Mouse (Mus musculus) limb, embryonic 13.5 days (tissue): ENCODE results near the gene Slc36a1. TPM values are rescaled to one million over a fixed set of nuclear protein-coding genes. Genes with fewer than 3 reads are reported as not detected.

Source experiments
- ATAC-seq: fragments of 200-750 bp; cut with Nextera tagmentation; 2 replicates; pipeline ENCODE4 v1.8.0; 2017; ENCODE audit warnings: low read depth, moderate number of reproducible peaks, moderate TSS enrichment; ENCODE audit not compliant: low FRiP score
- H3K27ac ChIP-seq: fragments of 300-500 bp; sonication (generic); 2 replicates; pipeline ENCODE4 v1.5.1; 2015; ENCODE audit warnings: inconsistent platforms, mild to moderate bottlenecking, moderate library complexity
- H3K27me3 ChIP-seq: fragments of 300-500 bp; sonication (generic); 2 replicates; pipeline ENCODE4 v1.6.1; 2015; ENCODE audit warnings: mild to moderate bottlenecking, inconsistent platforms
- H3K36me3 ChIP-seq: fragments of 300-500 bp; sonication (generic); 2 replicates; pipeline ENCODE4 v1.6.1; 2015; ENCODE audit warnings: inconsistent platforms, mild to moderate bottlenecking, moderate library complexity
- H3K4me1 ChIP-seq: fragments of 300-500 bp; sonication (generic); 2 replicates; pipeline ENCODE4 v1.6.1; 2015; ENCODE audit warnings: inconsistent platforms
- H3K4me2 ChIP-seq: fragments of 300-500 bp; sonication (generic); replicated peaks from 2 replicates; pipeline ENCODE4 v1.6.1; 2015; ENCODE audit warnings: inconsistent platforms, mild to moderate bottlenecking, moderate library complexity
- H3K4me3 ChIP-seq: fragments of 300-500 bp; sonication (generic); 2 replicates; pipeline ENCODE4 v1.5.1; 2015; ENCODE audit warnings: moderate library complexity, mild to moderate bottlenecking, inconsistent platforms
- H3K9ac ChIP-seq: fragments of 300-500 bp; sonication (generic); 2 replicates; pipeline ENCODE4 v1.6.1; 2015; ENCODE audit warnings: mild to moderate bottlenecking, inconsistent platforms
- H3K9me3 ChIP-seq: fragments of 300-500 bp; sonication (generic); 2 replicates; pipeline ENCODE4 v1.6.1; 2016; ENCODE audit warnings: inconsistent platforms
- WGBS: fragments of 180-500 bp; shearing (Covaris S2); methylation state at CpG from one replicate; pipeline ENCODE4 v1.1.7; 2015; 5-methylcytosine and 5-hydroxymethylcytosine counted together
- polyA plus RNA-seq: library from polyadenylated mRNA; unstranded; fragments of >200 nt; fragmentation: Nextera tagmentation; extraction: Ambion mirVana; gene quantifications from 2 replicates; pipeline ENCODE4 v1.2.1, GENCODE M21; 2015

Slc36a1 gene
- polyA plus RNA-seq, 1 experiment from 2014 or later = 1.4 TPM

GRCm38 (mm10) chr11:55213518-55213917 lies 9.4 kb downstream of the Slc36a1 start:
- Histone ChIP-seq H3K27me3 (no peaks in the 10 kb centered on the region), H3K4me1 (peaks cover 14% of the 10 kb centered on the region), H3K27ac (no peak overlapping the region), H3K9ac (no peak overlapping the region), H3K4me3 (no peak overlapping the region), H3K4me2 (no peak overlapping the region), H3K36me3 (no peaks in the 10 kb centered on the region), H3K9me3 (0 out of 2 replicates have a peak, but pooled peaks cover 6% of the 10 kb centered on the region)
- no peak for ATAC-seq
- WGBS = 84% methylated on average over 4 of the region's 4 CpGs

- Histone ChIP-seq H3K9ac (no peak overlapping the region), H3K27ac (no peak overlapping the region), H3K36me3 (peaks cover 4% of the 10 kb centered on the region; the same call in 1 of the 2 replicates), H3K4me3 (no peak overlapping the region), H3K9me3 (0 out of 2 replicates have a peak, but pooled peaks cover 6% of the 10 kb centered on the region), H3K27me3 (no peaks in the 10 kb centered on the region), H3K4me2 (no peak overlapping the region), H3K4me1 (peaks cover 14% of the 10 kb centered on the region)
- 76% methylated on average over 5 of the region's 5 CpGs for WGBS
- no peak for ATAC-seq
Observed at GRCm38 (mm10) chr11:55214161-55214560, 10.0 kb downstream of the Slc36a1 start.

- 85% methylated on average over 3 of the region's 3 CpGs for WGBS
- 0 out of 2 replicates have a peak, but pooled peaks cover 6% of the 10 kb centered on the region for H3K4me1 ChIP-seq
Observed at GRCm38 (mm10) chr11:55214978-55215377, 10.8 kb downstream of the Slc36a1 start.

GRCm38 (mm10) chr11:55216061-55216460 lies 11.9 kb downstream of the Slc36a1 start:
- Histone ChIP-seq H3K36me3 (peaks cover 23% of the 10 kb centered on the region), H3K27me3 (no peaks in the 10 kb centered on the region), H3K27ac (no peak overlapping the region), H3K4me1 (0 out of 2 replicates have a peak, but pooled peaks cover under 1% of the 10 kb centered on the region), H3K9ac (no peak overlapping the region), H3K4me2 (no peak overlapping the region), H3K9me3 (0 out of 2 replicates have a peak, but pooled peaks cover 6% of the 10 kb centered on the region), H3K4me3 (no peak overlapping the region)
- 62% methylated on average over 4 of the region's 4 CpGs for WGBS
- no peak for ATAC-seq

More at GRCm38 (mm10) chr11:55214978-55215377, 10.8 kb downstream of the Slc36a1 start:
- Histone ChIP-seq H3K4me3 (no peak overlapping the region), H3K4me2 (no peak overlapping the region), H3K36me3 (peaks cover 12% of the 10 kb centered on the region; the same call in 1 of the 2 replicates), H3K27ac (no peak overlapping the region), H3K27me3 (no peaks in the 10 kb centered on the region), H3K9ac (no peak overlapping the region), H3K9me3 (0 out of 2 replicates have a peak, but pooled peaks cover 6% of the 10 kb centered on the region)
- ATAC-seq = no peak

- Histone ChIP-seq H3K4me1 (no peaks in the 10 kb centered on the region), H3K9me3 (0 out of 2 replicates have a peak, but pooled peaks cover 6% of the 10 kb centered on the region), H3K27ac (no peak overlapping the region), H3K36me3 (peaks cover 30% of the 10 kb centered on the region), H3K4me3 (no peak overlapping the region), H3K27me3 (no peaks in the 10 kb centered on the region), H3K4me2 (no peak overlapping the region), H3K9ac (no peak overlapping the region)
- WGBS = 87% methylated on average over 13 of the region's 13 CpGs
- ATAC-seq = no peak
Observed at GRCm38 (mm10) chr11:55216830-55217229, 12.7 kb downstream of the Slc36a1 start.

- H3K27ac ChIP-seq = no peak overlapping the region
- 0 out of 2 replicates have a peak, but pooled peaks cover 6% of the 10 kb centered on the region for H3K9me3 ChIP-seq
- no peak for ATAC-seq
- no peaks in the 10 kb centered on the region for H3K4me1 ChIP-seq
- peaks cover 34% of the 10 kb centered on the region for H3K36me3 ChIP-seq
- H3K4me2 ChIP-seq = no peak overlapping the region
- no peak overlapping the region for H3K9ac ChIP-seq
- H3K4me3 ChIP-seq = no peak overlapping the region
- H3K27me3 ChIP-seq = no peaks in the 10 kb centered on the region
- WGBS = 80% methylated on average over 4 of the region's 4 CpGs
Observed at GRCm38 (mm10) chr11:55217418-55217817, 13.3 kb downstream of the Slc36a1 start.

- Histone ChIP-seq H3K36me3 (peaks cover 36% of the 10 kb centered on the region), H3K27ac (no peak overlapping the region), H3K4me2 (no peak overlapping the region), H3K9ac (no peak overlapping the region), H3K9me3 (0 out of 2 replicates have a peak, but pooled peaks cover 2% of the 10 kb centered on the region), H3K4me3 (no peak overlapping the region), H3K27me3 (no peaks in the 10 kb centered on the region), H3K4me1 (no peaks in the 10 kb centered on the region)
- 92% methylated on average over 7 of the region's 7 CpGs for WGBS
- no peak for ATAC-seq
Observed at GRCm38 (mm10) chr11:55217880-55218279, 13.7 kb downstream of the Slc36a1 start.

- Histone ChIP-seq H3K27ac (no peak overlapping the region), H3K27me3 (no peaks in the 10 kb centered on the region), H3K4me1 (no peaks in the 10 kb centered on the region), H3K9ac (no peak overlapping the region), H3K36me3 (peaks cover 42% of the 10 kb centered on the region), H3K4me3 (no peak overlapping the region), H3K4me2 (no peak overlapping the region), H3K9me3 (no peaks in the 10 kb centered on the region)
- 82% methylated on average over 3 of the region's 3 CpGs for WGBS
- ATAC-seq = no peak
Observed at GRCm38 (mm10) chr11:55218473-55218872, 14.3 kb downstream of the Slc36a1 start.

GRCm38 (mm10) chr11:55221306-55221705 lies 17.2 kb downstream of the Slc36a1 start:
- no peak overlapping the region for H3K4me3 ChIP-seq
- ATAC-seq = no peak
- H3K9me3 ChIP-seq = no peaks in the 10 kb centered on the region
- 87% methylated on average over 7 of the region's 7 CpGs for WGBS
- H3K4me2 ChIP-seq = no peak overlapping the region
- no peaks in the 10 kb centered on the region for H3K27me3 ChIP-seq
- no peaks in the 10 kb centered on the region for H3K4me1 ChIP-seq
- H3K36me3 ChIP-seq = peaks cover 70% of the 10 kb centered on the region
- no peak overlapping the region for H3K27ac ChIP-seq
- no peak overlapping the region for H3K9ac ChIP-seq

- no peaks in the 10 kb centered on the region for H3K9me3 ChIP-seq
- no peak overlapping the region for H3K9ac ChIP-seq
- WGBS = 87% methylated on average over 6 of the region's 6 CpGs
- no peak overlapping the region for H3K4me3 ChIP-seq
- peaks cover 30% of the 10 kb centered on the region for H3K36me3 ChIP-seq
- no peak overlapping the region for H3K27ac ChIP-seq
- ATAC-seq = no peak
- H3K4me2 ChIP-seq = no peak overlapping the region
- H3K4me1 ChIP-seq = no peaks in the 10 kb centered on the region
- no peaks in the 10 kb centered on the region for H3K27me3 ChIP-seq
Observed at GRCm38 (mm10) chr11:55231034-55231433, 26.9 kb downstream of the Slc36a1 start.

GRCm38 (mm10) chr11:55234288-55234687 lies 30.1 kb downstream of the Slc36a1 start:
- 87% methylated on average over 7 of the region's 7 CpGs for WGBS
- Histone ChIP-seq H3K9me3 (no peaks in the 10 kb centered on the region), H3K4me1 (no peaks in the 10 kb centered on the region), H3K4me2 (no peak overlapping the region), H3K27me3 (no peaks in the 10 kb centered on the region), H3K9ac (no peak overlapping the region), H3K4me3 (no peak overlapping the region), H3K36me3 (peaks cover 18% of the 10 kb centered on the region), H3K27ac (no peak overlapping the region)
- ATAC-seq = no peak

- ATAC-seq = no peak
- H3K9ac ChIP-seq = no peak overlapping the region
- peaks cover 18% of the 10 kb centered on the region for H3K36me3 ChIP-seq
- H3K4me1 ChIP-seq = no peaks in the 10 kb centered on the region
- H3K9me3 ChIP-seq = no peaks in the 10 kb centered on the region
- H3K27me3 ChIP-seq = no peaks in the 10 kb centered on the region
- 81% methylated on average over 4 of the region's 4 CpGs for WGBS
- no peak overlapping the region for H3K27ac ChIP-seq
- H3K4me2 ChIP-seq = no peak overlapping the region
- H3K4me3 ChIP-seq = no peak overlapping the region
Observed at GRCm38 (mm10) chr11:55234791-55235190, 30.6 kb downstream of the Slc36a1 start.

GRCm38 (mm10) chr11:55236815-55237214 lies 32.7 kb downstream of the Slc36a1 start:
- H3K27ac ChIP-seq = no peak overlapping the region
- H3K9me3 ChIP-seq = no peaks in the 10 kb centered on the region
- no peaks in the 10 kb centered on the region for H3K4me1 ChIP-seq
- H3K4me3 ChIP-seq = no peak overlapping the region
- no peak overlapping the region for H3K9ac ChIP-seq
- WGBS = 71% methylated on average over 1 of the region's 1 CpGs
- ATAC-seq = no peak
- H3K4me2 ChIP-seq = no peak overlapping the region
- H3K36me3 ChIP-seq = peaks cover 11% of the 10 kb centered on the region
- H3K27me3 ChIP-seq = no peaks in the 10 kb centered on the region
